Mouse (Mus musculus): ENCODE measurements around the gene Gm20696. TPM values are rescaled to one million over a fixed set of nuclear protein-coding genes. Genes with fewer than 3 reads are reported as not detected.

The Gm20696 gene
- polyA plus RNA-seq, 1 experiment from 2014 or later, result 5.3 TPM

DNA sequence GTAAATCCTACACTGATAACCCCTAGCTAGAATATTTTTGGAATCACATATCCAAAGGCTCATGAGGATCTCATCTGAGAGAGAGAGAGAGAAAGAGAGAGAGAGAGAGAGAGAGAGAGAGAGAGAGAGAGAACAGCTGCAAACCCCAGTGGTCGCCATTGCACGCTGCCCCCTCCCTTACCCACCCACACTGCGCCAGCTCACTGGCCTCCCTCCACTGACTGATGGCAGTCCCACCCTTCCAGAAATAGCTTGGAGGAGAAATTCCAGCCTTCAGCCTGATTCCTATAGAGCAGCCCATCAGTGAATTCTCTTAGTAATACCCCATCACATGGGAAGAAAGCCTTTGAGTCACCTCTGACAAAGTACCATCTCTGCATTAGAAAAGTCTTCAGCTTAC lies 415.4 kb downstream of the Gm20696 start:
- Histone ChIP-seq H3K9me3 (ENCODE audit: control insufficient read depth, low read length) (no peaks in the 10 kb centered on the region), H3K4me2 (ENCODE audit: low read depth, low read length, severe bottlenecking) (no peak overlapping the region), H3K4me1 (replicated peaks; ENCODE audit: control insufficient read depth, insufficient read depth, low read length) (no peaks in the 10 kb centered on the region), H3K27me3 (ENCODE audit: control insufficient read depth, insufficient read depth, low read length) (no peaks in the 10 kb centered on the region), H3K4me3 (ENCODE audit: low read depth, low read length) (no peak overlapping the region), H3K9ac (ENCODE audit: low read length) (no peak overlapping the region), H3K27ac (ENCODE audit: low read depth, low read length) (no peak overlapping the region), H3K36me3 (ENCODE audit: control insufficient read depth, insufficient read depth, low read length) (no peaks in the 10 kb centered on the region)
- ATAC-seq (replicated peaks; ENCODE audit: low FRiP score) (no peak), DNase-seq (ENCODE audit: low spot score) (no peak)
- WGBS, result 80% methylated on average over 3 of the region's 3 CpGs

DNA sequence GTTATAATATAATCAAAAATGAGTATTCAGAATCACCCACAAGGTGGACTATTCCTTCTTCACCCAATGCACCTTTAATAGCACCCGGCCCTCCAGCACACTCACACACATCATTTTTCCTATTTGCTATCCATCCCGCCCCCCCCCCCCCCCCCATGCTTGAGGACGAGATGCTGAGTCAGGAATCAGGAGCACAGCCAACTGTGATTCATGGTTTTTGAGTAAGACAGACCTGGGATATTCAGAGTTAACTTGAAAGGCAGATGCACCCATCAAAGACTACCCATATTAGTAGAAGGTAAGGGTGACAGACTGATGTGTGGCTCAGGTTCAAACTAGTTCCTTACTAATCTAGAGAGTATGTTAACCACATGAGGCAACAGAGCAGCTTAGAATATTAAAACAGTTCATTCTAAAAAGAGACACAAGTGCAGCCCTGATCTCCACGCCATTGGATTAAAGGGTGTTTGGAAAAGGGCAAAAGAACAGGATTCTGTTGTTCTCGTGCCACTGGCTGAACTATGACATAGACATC lies 417.0 kb downstream of the Gm20696 start:
- Histone ChIP-seq H3K27me3 (ENCODE audit: control insufficient read depth, insufficient read depth, low read length) (no peaks in the 10 kb centered on the region), H3K9me3 (ENCODE audit: control insufficient read depth, low read length) (no peaks in the 10 kb centered on the region), H3K36me3 (ENCODE audit: control insufficient read depth, insufficient read depth, low read length) (no peaks in the 10 kb centered on the region), H3K27ac (ENCODE audit: low read depth, low read length) (no peak overlapping the region), H3K4me2 (ENCODE audit: low read depth, low read length, severe bottlenecking) (no peak overlapping the region), H3K9ac (ENCODE audit: low read length) (no peak overlapping the region), H3K4me1 (replicated peaks; ENCODE audit: control insufficient read depth, insufficient read depth, low read length) (no peaks in the 10 kb centered on the region), H3K4me3 (ENCODE audit: low read depth, low read length) (no peak overlapping the region)
- WGBS, result 78% methylated on average over 5 of the region's 5 CpGs
- ATAC-seq (replicated peaks; ENCODE audit: low FRiP score), result no peak
- no peak for DNase-seq (ENCODE audit: low spot score)

DNA sequence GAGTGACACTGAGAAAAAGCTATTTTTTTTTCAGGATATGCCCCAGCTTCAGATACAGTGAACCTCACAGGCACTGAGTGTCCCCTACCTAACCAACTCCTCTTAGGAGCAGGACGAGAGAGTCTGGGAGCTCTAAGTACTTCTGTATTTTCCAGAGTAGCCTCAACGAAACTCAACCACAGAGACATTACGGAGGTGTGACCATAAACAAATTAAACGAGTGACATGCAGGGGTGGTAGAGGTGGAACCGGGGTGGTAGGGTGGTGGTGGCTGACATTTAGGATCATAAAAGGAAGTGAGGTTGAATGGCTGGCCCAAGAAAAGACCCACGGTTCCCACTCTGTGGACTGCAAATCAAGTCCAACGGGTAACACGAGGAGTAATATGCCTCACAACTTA lies 418.2 kb downstream of the Gm20696 start:
- Histone ChIP-seq H3K4me2 (ENCODE audit: low read depth, low read length, severe bottlenecking) (no peak overlapping the region), H3K4me1 (replicated peaks; ENCODE audit: control insufficient read depth, insufficient read depth, low read length) (no peaks in the 10 kb centered on the region), H3K27ac (ENCODE audit: low read depth, low read length) (no peak overlapping the region), H3K4me3 (ENCODE audit: low read depth, low read length) (no peak overlapping the region), H3K27me3 (ENCODE audit: control insufficient read depth, insufficient read depth, low read length) (no peaks in the 10 kb centered on the region), H3K36me3 (ENCODE audit: control insufficient read depth, insufficient read depth, low read length) (no peaks in the 10 kb centered on the region), H3K9me3 (ENCODE audit: control insufficient read depth, low read length) (no peaks in the 10 kb centered on the region), H3K9ac (ENCODE audit: low read length) (no peak overlapping the region)
- ATAC-seq (replicated peaks; ENCODE audit: low FRiP score) (no peak), DNase-seq (ENCODE audit: low spot score) (no peak)
- 90% methylated on average over 8 of the region's 8 CpGs for WGBS

DNA sequence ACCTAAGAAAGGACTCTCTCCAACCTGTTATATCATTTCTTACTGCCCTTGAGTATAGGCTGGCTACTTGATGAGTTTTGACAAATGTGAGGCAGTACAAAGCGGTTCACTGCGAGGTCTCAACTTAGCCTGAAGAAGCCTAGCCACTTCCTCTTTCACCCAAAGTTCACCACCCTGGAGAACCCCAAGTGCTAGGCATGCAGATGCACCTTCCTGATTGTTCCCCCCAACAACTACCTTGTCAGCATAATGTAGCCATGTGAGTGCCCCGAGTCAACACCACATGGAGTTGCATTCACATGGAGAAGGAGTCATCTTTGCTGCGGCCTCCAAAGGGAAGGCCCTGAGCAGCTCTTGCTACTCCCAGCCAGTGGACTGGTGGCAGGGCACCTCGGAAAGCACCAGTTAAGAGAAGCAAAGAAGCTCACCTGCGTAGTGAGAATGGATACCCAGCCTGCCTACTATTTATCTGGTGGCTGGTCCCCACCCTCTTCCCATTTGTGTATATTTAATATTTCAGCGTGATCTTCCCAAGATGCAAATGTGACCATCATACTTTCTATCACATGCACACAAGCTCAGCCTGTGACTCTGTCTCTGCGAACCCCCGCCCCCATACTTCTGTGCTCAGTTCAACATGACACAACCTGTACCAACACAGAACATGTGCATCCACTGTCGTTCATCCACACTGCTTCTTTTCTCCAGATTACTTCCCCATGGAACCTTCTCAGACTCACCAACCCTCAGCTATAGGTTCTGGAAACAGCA lies 424.8 kb downstream of the Gm20696 start:
- Histone ChIP-seq H3K4me3 (ENCODE audit: low read depth, low read length) (no peak overlapping the region), H3K4me1 (replicated peaks; ENCODE audit: control insufficient read depth, insufficient read depth, low read length) (no peaks in the 10 kb centered on the region), H3K4me2 (ENCODE audit: low read depth, low read length, severe bottlenecking) (no peak overlapping the region), H3K9me3 (ENCODE audit: control insufficient read depth, low read length) (no peaks in the 10 kb centered on the region), H3K27me3 (ENCODE audit: control insufficient read depth, insufficient read depth, low read length) (no peaks in the 10 kb centered on the region), H3K9ac (ENCODE audit: low read length) (no peak overlapping the region), H3K36me3 (ENCODE audit: control insufficient read depth, insufficient read depth, low read length) (no peaks in the 10 kb centered on the region), H3K27ac (ENCODE audit: low read depth, low read length) (no peak overlapping the region)
- no peak for ATAC-seq (replicated peaks; ENCODE audit: low FRiP score)
- 94% methylated on average over 10 of the region's 10 CpGs for WGBS
- DNase-seq (ENCODE audit: low spot score), result no peak

DNA sequence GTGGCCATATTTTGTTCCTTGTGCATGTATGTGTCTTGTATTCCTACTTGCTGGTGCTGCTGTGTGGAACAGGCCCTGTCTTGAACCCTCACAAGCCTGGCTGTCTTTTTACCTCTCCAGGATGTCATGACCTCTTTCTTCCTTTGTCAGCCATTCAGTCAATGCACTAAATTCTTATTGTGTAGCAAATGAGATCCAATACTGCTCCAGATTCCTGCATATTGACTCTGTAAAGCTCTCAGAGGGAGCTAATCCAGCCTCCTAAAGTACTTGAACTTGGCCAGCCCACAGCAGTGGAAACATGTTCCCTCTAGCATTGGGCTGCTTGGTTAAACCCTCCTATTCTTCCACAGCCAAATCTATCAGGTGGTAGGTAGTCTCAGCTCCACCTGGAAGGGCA lies 425.8 kb downstream of the Gm20696 start:
- no peak overlapping the region for H3K9ac ChIP-seq (ENCODE audit: low read length)
- DNase-seq (ENCODE audit: low spot score), result no peak
- H3K4me2 ChIP-seq (ENCODE audit: low read depth, low read length, severe bottlenecking), result no peak overlapping the region
- no peaks in the 10 kb centered on the region for H3K9me3 ChIP-seq (ENCODE audit: control insufficient read depth, low read length)
- H3K27ac ChIP-seq (ENCODE audit: low read depth, low read length), result no peak overlapping the region
- H3K27me3 ChIP-seq (ENCODE audit: control insufficient read depth, insufficient read depth, low read length), result no peaks in the 10 kb centered on the region
- H3K36me3 ChIP-seq (ENCODE audit: control insufficient read depth, insufficient read depth, low read length), result no peaks in the 10 kb centered on the region
- no peaks in the 10 kb centered on the region for H3K4me1 ChIP-seq (replicated peaks; ENCODE audit: control insufficient read depth, insufficient read depth, low read length)
- H3K4me3 ChIP-seq (ENCODE audit: low read depth, low read length), result no peak overlapping the region
- ATAC-seq (replicated peaks; ENCODE audit: low FRiP score), result no peak

DNA sequence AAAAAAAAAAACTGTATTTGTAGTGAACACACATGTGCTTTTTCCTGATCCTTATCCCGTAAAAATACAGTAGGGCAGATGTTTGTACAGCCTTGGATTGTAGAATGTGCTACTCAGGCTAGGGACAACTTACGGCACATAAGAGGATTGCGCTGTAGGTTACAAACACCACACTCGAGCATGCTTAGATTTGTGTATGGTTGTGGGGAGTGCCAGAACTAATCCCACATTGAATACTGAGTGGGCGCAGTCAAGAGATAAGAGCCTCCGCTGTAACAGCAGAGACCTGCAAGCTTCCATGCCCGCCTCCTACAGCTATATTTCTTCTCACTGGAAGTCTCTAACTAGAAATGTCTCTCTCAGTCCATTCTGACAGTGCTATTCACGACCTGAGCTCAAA lies 431.0 kb downstream of the Gm20696 start:
- no peak overlapping the region for H3K9ac ChIP-seq (ENCODE audit: low read length)
- H3K4me1 ChIP-seq (replicated peaks; ENCODE audit: control insufficient read depth, insufficient read depth, low read length), result no peaks in the 10 kb centered on the region
- H3K27ac ChIP-seq (ENCODE audit: low read depth, low read length), result no peak overlapping the region
- DNase-seq (ENCODE audit: low spot score) (no peak), ATAC-seq (replicated peaks; ENCODE audit: low FRiP score) (no peak)
- H3K9me3 ChIP-seq (ENCODE audit: control insufficient read depth, low read length), result no peaks in the 10 kb centered on the region
- no peak overlapping the region for H3K4me3 ChIP-seq (ENCODE audit: low read depth, low read length)
- no peak overlapping the region for H3K4me2 ChIP-seq (ENCODE audit: low read depth, low read length, severe bottlenecking)
- no peaks in the 10 kb centered on the region for H3K36me3 ChIP-seq (ENCODE audit: control insufficient read depth, insufficient read depth, low read length)
- WGBS, result 86% methylated on average over 8 of the region's 8 CpGs
- no peaks in the 10 kb centered on the region for H3K27me3 ChIP-seq (ENCODE audit: control insufficient read depth, insufficient read depth, low read length)

DNA sequence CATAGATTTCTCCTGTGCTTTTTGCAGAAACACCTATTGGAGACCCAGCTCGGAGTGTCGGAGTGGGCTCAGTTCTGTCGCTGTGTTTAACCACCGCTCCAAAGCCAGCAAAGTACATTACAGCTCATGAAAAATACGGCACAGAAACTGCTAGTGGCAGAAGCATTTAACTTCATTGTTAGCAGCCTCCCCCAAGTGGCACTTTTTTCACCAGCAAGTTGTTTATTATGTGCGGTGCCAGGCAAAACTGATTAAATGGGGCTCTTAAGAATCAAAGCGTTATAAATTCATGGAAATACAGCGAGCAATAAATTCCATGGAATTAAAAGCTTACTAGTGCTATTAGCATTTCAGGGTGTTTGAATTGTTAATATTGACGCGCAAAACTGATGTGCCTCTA lies 433.2 kb downstream of the Gm20696 start:
- 85% methylated on average over 10 of the region's 10 CpGs for WGBS
- Histone ChIP-seq H3K27me3 (ENCODE audit: control insufficient read depth, insufficient read depth, low read length) (no peaks in the 10 kb centered on the region), H3K4me2 (ENCODE audit: low read depth, low read length, severe bottlenecking) (no peak overlapping the region), H3K27ac (ENCODE audit: low read depth, low read length) (no peak overlapping the region), H3K4me1 (replicated peaks; ENCODE audit: control insufficient read depth, insufficient read depth, low read length) (no peaks in the 10 kb centered on the region), H3K9me3 (ENCODE audit: control insufficient read depth, low read length) (no peaks in the 10 kb centered on the region), H3K36me3 (ENCODE audit: control insufficient read depth, insufficient read depth, low read length) (no peaks in the 10 kb centered on the region), H3K4me3 (ENCODE audit: low read depth, low read length) (no peak overlapping the region), H3K9ac (ENCODE audit: low read length) (no peak overlapping the region)
- DNase-seq (ENCODE audit: low spot score) (no peak), ATAC-seq (replicated peaks; ENCODE audit: low FRiP score) (no peak)

DNA sequence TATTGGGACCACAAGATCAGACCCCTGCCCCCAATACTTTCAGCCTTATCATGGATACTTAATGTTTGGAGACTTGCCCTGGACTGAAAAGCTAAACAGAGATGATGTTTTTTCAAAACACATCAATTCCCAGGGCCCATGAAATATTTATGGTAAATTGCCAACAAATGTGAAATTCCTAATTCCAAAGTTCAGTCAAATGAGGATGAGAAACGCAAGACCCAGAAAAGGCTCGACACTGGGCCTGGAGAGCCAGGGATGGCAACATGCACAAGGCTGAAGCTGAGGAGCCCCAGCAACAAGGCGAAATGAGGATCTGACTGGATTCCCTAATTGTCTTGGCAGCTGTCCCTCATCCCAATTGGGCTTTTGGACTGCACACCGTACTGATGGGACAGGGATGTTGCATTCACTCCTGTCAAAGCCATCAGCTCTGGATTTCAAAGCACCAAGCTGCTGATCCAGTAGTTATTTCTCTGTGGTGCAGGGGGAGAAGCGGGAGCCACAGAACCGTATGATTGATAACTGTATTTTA lies 438.2 kb downstream of the Gm20696 start:
- 95% methylated on average over 6 of the region's 6 CpGs for WGBS
- no peak for DNase-seq (ENCODE audit: low spot score)
- ATAC-seq (replicated peaks; ENCODE audit: low FRiP score), result no peak
- no peak overlapping the region for H3K9ac ChIP-seq (ENCODE audit: low read length)
- no peaks in the 10 kb centered on the region for H3K4me1 ChIP-seq (replicated peaks; ENCODE audit: control insufficient read depth, insufficient read depth, low read length)
- no peaks in the 10 kb centered on the region for H3K36me3 ChIP-seq (ENCODE audit: control insufficient read depth, insufficient read depth, low read length)
- no peak overlapping the region for H3K4me3 ChIP-seq (ENCODE audit: low read depth, low read length)
- no peaks in the 10 kb centered on the region for H3K9me3 ChIP-seq (ENCODE audit: control insufficient read depth, low read length)
- H3K27me3 ChIP-seq (ENCODE audit: control insufficient read depth, insufficient read depth, low read length), result no peaks in the 10 kb centered on the region
- H3K27ac ChIP-seq (ENCODE audit: low read depth, low read length), result no peak overlapping the region
- H3K4me2 ChIP-seq (ENCODE audit: low read depth, low read length, severe bottlenecking), result no peak overlapping the region

DNA sequence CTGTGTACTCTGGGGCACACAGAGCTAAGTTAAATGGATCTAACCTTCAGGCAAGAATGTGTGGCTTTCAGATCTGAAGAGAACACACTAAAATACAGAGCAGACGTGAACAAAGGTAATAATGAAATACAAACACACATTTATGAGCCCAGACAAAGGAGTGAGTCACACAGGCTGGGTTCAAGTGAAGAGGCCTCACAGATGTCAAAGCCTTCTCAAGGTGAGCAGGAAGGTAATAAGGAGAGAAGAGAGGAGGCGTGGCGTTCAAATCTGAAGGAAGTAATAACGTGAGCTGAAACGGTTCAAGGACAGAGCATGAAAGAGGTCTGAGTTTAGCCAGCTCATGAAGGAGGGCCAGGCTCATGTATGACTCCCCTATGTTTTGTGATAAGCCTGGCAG lies 445.4 kb downstream of the Gm20696 start:
- Histone ChIP-seq H3K9ac (ENCODE audit: low read length) (no peak overlapping the region), H3K4me2 (ENCODE audit: low read depth, low read length, severe bottlenecking) (no peak overlapping the region), H3K4me3 (ENCODE audit: low read depth, low read length) (no peak overlapping the region), H3K27me3 (ENCODE audit: control insufficient read depth, insufficient read depth, low read length) (no peaks in the 10 kb centered on the region), H3K4me1 (replicated peaks; ENCODE audit: control insufficient read depth, insufficient read depth, low read length) (0 out of 2 replicates have a peak, but pooled peaks cover 2% of the 10 kb centered on the region), H3K27ac (ENCODE audit: low read depth, low read length) (no peak overlapping the region), H3K9me3 (ENCODE audit: control insufficient read depth, low read length) (no peaks in the 10 kb centered on the region), H3K36me3 (ENCODE audit: control insufficient read depth, insufficient read depth, low read length) (no peaks in the 10 kb centered on the region)
- no peak for DNase-seq (ENCODE audit: low spot score)
- ATAC-seq (replicated peaks; ENCODE audit: low FRiP score), result no peak
- WGBS, result 92% methylated on average over 5 of the region's 5 CpGs

Measured in forebrain, embryonic 11.5 days (tissue).